Comparison of ENCODE assay signal across 16 mouse cellular contexts in genomic region chr2:117205066-117205465, GRCm38 (mm10).
"Had no signal": no experiment of that assay in that cellular context is flagged by ENCODE, and none has a peak within 500 bp of the region (broad histone marks: within the 10 kb centered on the region; RNA-seq: fewer than 3 reads in every experiment).

No protein-coding gene starts in this region.

- DNase-seq: heart, postnatal 10 days; heart, postnatal 14 days; heart, postnatal 36 days; heart, postnatal 4 days; kidney, adult 11 months; kidney, adult 18-20 months; kidney, adult 2 months; kidney, adult 8-10 months; kidney, adult 9 months; kidney, postnatal 10 days; kidney, postnatal 14 days; kidney, postnatal 25 days; kidney, postnatal 36 days; kidney, postnatal 4 days; layer of hippocampus, adult 9-11 months; layer of hippocampus, postnatal 36 days had no signal
